Mouse (Mus musculus) lung, adult 2 months (tissue): ENCODE data around the gene Ptprt.

Experiments
- CTCF ChIP-seq: fragments of 200-500 bp; IDR thresholded peaks from 2 replicates; pipeline ENCODE4 v1.5.1; 2011; ENCODE audit warnings: mild to moderate bottlenecking, low read length, control low read depth; ENCODE audit not compliant: insufficient read depth
- POLR2A ChIP-seq: fragments of 200-500 bp; IDR thresholded peaks from 2 replicates; pipeline ENCODE4 v1.6.1; 2011; ENCODE audit warnings: low read depth, mild to moderate bottlenecking, control low read depth, low read length, borderline replicate concordance; ENCODE audit errors: extremely low read depth

DNA sequence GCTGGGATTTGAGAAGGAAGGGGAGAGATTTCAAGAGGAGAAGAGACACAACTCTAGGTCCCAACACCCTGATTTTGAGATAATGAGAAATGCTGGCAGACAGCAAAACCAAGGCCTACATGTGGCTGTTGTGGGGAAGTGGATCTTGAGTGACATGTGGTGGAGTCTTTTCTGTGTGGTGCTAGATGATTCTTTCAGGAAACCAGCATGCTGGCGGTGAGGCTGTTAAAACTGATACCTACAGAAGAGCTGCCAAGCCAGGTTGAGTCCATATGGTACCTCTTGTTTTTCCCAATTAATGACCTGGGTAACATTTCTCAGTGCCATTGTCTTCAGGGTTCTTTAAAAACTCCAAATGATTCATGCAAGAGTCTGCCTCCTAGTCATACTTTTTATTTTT is 531.1 kb downstream of the Ptprt start:
- TF ChIP-seq CTCF (no peak), POLR2A (no peak)
